In genomic region chr2:32879593-32879992, GRCm38 (mm10) we compare ENCODE assay signal across 9 mouse cellular contexts. TPM values are rescaled to one million over a fixed set of nuclear protein-coding genes. Genes with fewer than 3 reads are reported as not detected.
DNase-seq lines count a peak whose midpoint lies in the region; ATAC-seq lines count a peak whose summit lies in the region.
"Had no signal": no experiment of that assay in that cellular context is flagged by ENCODE, and none has a peak within 500 bp of the region (broad histone marks: within the 10 kb centered on the region; RNA-seq: fewer than 3 reads in every experiment).

No protein-coding gene starts in this region.

- no peak overlapping the region for H3K9ac ChIP-seq in kidney, embryonic 15.5 days
- no peak overlapping the region for H3K9ac ChIP-seq in hindbrain, embryonic 12.5 days
- H3K9ac ChIP-seq in midbrain, embryonic 14.5 days (replicated peaks; ENCODE audit: low read length) = 0 out of 2 replicates have a peak overlapping the region, but pooled peaks have one; percentile 26
- H3K9ac ChIP-seq: liver, postnatal 0 days had no signal

- 86% methylated on average over 5 of the region's 5 CpGs for WGBS in kidney, embryonic 15.5 days
- 80% methylated on average over 5 of the region's 5 CpGs for WGBS in embryonic facial prominence, embryonic 10.5 days
- WGBS in hindbrain, embryonic 12.5 days = 84% methylated on average over 5 of the region's 5 CpGs
- 92% methylated on average over 5 of the region's 5 CpGs for WGBS in midbrain, embryonic 14.5 days

- H3K9me3 ChIP-seq in kidney, embryonic 15.5 days (replicated peaks) = no peaks in the 10 kb centered on the region
- no peaks in the 10 kb centered on the region for H3K9me3 ChIP-seq in embryonic facial prominence, embryonic 10.5 days
- no peaks in the 10 kb centered on the region for H3K9me3 ChIP-seq in hindbrain, embryonic 12.5 days (replicated peaks)
- H3K9me3 ChIP-seq in midbrain, embryonic 14.5 days (ENCODE audit: control insufficient read depth, low read length) = no peaks in the 10 kb centered on the region

- ATAC-seq in kidney, embryonic 15.5 days (replicated peaks; ENCODE audit: low FRiP score) = no peak
- ATAC-seq in hindbrain, embryonic 12.5 days (ENCODE audit: low FRiP score) = no peak
- no peak for ATAC-seq in midbrain, embryonic 14.5 days (ENCODE audit: low FRiP score, low TSS enrichment)
- ATAC-seq: liver, postnatal 0 days had no signal

- H3K36me3 ChIP-seq in kidney, embryonic 15.5 days = no peaks in the 10 kb centered on the region
- peaks cover 5% of the 10 kb centered on the region; the same call in 1 of the 2 replicates for H3K36me3 ChIP-seq in embryonic facial prominence, embryonic 10.5 days (replicated peaks)
- 0 out of 2 replicates have a peak, but pooled peaks cover 4% of the 10 kb centered on the region for H3K36me3 ChIP-seq in hindbrain, embryonic 12.5 days
- no peaks in the 10 kb centered on the region for H3K36me3 ChIP-seq in midbrain, embryonic 14.5 days (ENCODE audit: control insufficient read depth, insufficient read depth, low read length)

- H3K4me1 ChIP-seq in kidney, embryonic 15.5 days = peaks cover 90% of the 10 kb centered on the region
- H3K4me1 ChIP-seq in embryonic facial prominence, embryonic 10.5 days = peaks cover 96% of the 10 kb centered on the region
- H3K4me1 ChIP-seq in hindbrain, embryonic 12.5 days = peaks cover 74% of the 10 kb centered on the region
- peaks cover 53% of the 10 kb centered on the region for H3K4me1 ChIP-seq in midbrain, embryonic 14.5 days (ENCODE audit: control insufficient read depth, insufficient read depth, low read length)

- no peak overlapping the region for H3K4me2 ChIP-seq in kidney, embryonic 15.5 days
- no peak overlapping the region for H3K4me2 ChIP-seq in hindbrain, embryonic 12.5 days (replicated peaks)
- peak overlapping the region; percentile 93 for H3K4me2 ChIP-seq in midbrain, embryonic 14.5 days (ENCODE audit: low read length)

- H3K27ac ChIP-seq in kidney, embryonic 15.5 days = peak overlapping the region; percentile 87; the same call in 1 of the 2 replicates
- H3K27ac ChIP-seq in embryonic facial prominence, embryonic 10.5 days (replicated peaks) = 0 out of 2 replicates have a peak overlapping the region, but pooled peaks have one; percentile 30
- 0 out of 2 replicates have a peak overlapping the region, but pooled peaks have one; percentile 8 for H3K27ac ChIP-seq in hindbrain, embryonic 12.5 days
- H3K27ac ChIP-seq in midbrain, embryonic 14.5 days (replicated peaks; ENCODE audit: low read depth, low read length) = no peak overlapping the region

- H3K27me3 ChIP-seq in kidney, embryonic 15.5 days = no peaks in the 10 kb centered on the region
- H3K27me3 ChIP-seq in embryonic facial prominence, embryonic 10.5 days (replicated peaks; ENCODE audit: low read depth, poor library complexity, severe bottlenecking) = no peaks in the 10 kb centered on the region
- H3K27me3 ChIP-seq in hindbrain, embryonic 12.5 days = no peaks in the 10 kb centered on the region
- no peaks in the 10 kb centered on the region for H3K27me3 ChIP-seq in midbrain, embryonic 14.5 days (ENCODE audit: control insufficient read depth, insufficient read depth, low read length)

- no peak overlapping the region for H3K4me3 ChIP-seq in kidney, embryonic 15.5 days (replicated peaks)
- no peak overlapping the region for H3K4me3 ChIP-seq in embryonic facial prominence, embryonic 10.5 days
- H3K4me3 ChIP-seq in hindbrain, embryonic 12.5 days = no peak overlapping the region
- H3K4me3 ChIP-seq in midbrain, embryonic 14.5 days (replicated peaks; ENCODE audit: low read depth, low read length) = no peak overlapping the region

- no peak for DNase-seq in kidney, adult 9 months
- no peak for DNase-seq in embryonic facial prominence, embryonic 10.5 days (ENCODE audit: low spot score)
- DNase-seq in midbrain, embryonic 14.5 days = no peak
- DNase-seq in cerebellum, adult 18-20 months = no peak
- DNase-seq in kidney, postnatal 25 days = no peak
- DNase-seq: layer of hippocampus, adult 9-11 months; liver, postnatal 0 days had no signal

RNA-seq across cellular contexts. Expression of gene Fam129b, which starts 3.7 kb away (rescaled TPM):
- 44.5 and 47.7 TPM in 2 replicates for polyA plus RNA-seq in kidney, embryonic 15.5 days (2015; fragmentation: Nextera tagmentation; extraction: Ambion mirVana)
- polyA plus RNA-seq in embryonic facial prominence, embryonic 10.5 days (2016; fragmentation: Nextera tagmentation; extraction: Ambion mirVana) = 43.9 and 46.4 TPM in 2 replicates
- 42.2 and 43.8 TPM in 2 replicates for polyA plus RNA-seq in hindbrain, embryonic 12.5 days (2016; fragmentation: Nextera tagmentation; extraction: Ambion mirVana)
- 13.6 and 19.8 TPM in 2 replicates for polyA plus RNA-seq in midbrain, embryonic 14.5 days (2014; fragmentation: Nextera tagmentation; extraction: Ambion mirVana)

RNA-seq across cellular contexts. Expression of gene Stxbp1, which starts 32.5 kb away (rescaled TPM):
- polyA plus RNA-seq in kidney, embryonic 15.5 days (2015; fragmentation: Nextera tagmentation; extraction: Ambion mirVana) = 16.5 and 19.3 TPM in 2 replicates
- 24.4 and 25.1 TPM in 2 replicates for polyA plus RNA-seq in embryonic facial prominence, embryonic 10.5 days (2016; fragmentation: Nextera tagmentation; extraction: Ambion mirVana)
- polyA plus RNA-seq in hindbrain, embryonic 12.5 days (2016; fragmentation: Nextera tagmentation; extraction: Ambion mirVana) = 102 and 105 TPM in 2 replicates
- polyA plus RNA-seq in midbrain, embryonic 14.5 days (2014; fragmentation: Nextera tagmentation; extraction: Ambion mirVana) = 240 and 245 TPM in 2 replicates
